Mouse (Mus musculus): ENCODE measurements around the gene Olfr855. TPM values are rescaled to one million over a fixed set of nuclear protein-coding genes. Genes with fewer than 3 reads are reported as not detected.

The Olfr855 gene
- not detected for total RNA-seq (2021)

DNA sequence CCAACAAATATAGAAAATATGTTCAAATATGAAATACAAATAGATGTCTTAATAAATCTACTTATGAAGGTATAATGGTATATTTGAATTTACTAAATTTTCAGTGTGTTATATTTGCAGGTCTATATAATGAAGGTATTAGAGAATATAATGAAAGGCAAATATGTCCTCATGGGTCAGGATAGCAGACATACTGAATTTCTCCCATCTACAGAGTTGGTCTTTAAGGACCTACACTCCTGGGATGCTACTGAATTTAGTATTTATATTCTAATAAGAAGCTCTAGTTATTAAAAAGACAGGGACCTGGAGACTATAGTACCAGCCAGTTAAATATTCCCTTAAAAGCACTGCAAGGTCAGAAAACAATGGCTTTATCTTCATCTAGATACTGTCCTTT is at the start of gene Olfr855:
Gene Olfr855 (plus strand): TSS at position 301 of the 400 bp plus-strand sequence.
- intact Hi-C loops (cut with DNase I), result no loop called here
- no peak for DNase-seq (ENCODE audit: low spot score in 2 of 2)

DNA sequence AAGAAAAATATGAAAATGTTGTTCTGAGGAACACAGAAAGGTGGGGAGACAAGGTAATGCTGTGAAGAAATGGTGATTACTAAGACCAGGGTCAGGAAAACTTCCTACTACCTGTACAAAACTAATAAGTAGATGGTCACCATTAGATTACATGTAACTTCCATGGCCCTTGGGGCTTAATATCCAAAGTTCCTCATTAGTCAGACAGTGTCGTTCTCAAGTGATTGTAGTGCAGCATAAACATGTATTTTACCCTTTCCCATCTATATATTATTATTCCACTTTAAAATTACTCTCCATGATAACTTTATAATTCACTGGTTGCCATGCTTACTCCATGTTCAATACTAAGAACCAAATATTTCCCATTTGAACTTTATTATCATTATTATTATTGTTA is 41.4 kb upstream of the Olfr855 start, which contains the start of gene Olfr853:
Gene Olfr853 (minus strand): TSS at position 101 of the 400 bp plus-strand sequence.
- no peak for DNase-seq (ENCODE audit: low spot score in 2 of 2)
- intact Hi-C loops (cut with DNase I), result no loop called here

DNA sequence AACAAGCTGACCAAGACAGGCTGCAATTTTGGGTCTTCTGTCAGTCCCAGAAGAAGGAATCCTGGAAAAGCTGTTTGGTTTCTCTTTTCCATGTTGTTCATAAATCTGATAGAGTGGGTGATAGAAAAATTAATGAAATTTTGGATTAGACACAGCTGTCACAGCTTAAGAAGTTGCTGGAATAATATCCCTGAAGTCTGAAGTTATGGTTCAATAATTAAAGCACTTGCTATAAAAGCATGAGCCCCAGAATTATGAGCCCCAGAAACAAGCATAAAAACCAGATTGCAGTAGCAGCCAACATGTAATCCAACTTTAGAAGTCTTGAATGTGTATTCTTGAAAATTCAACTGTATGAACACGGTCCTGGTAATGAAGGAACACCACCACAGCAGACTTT is 15.1 kb upstream of the Olfr855 start, which contains the start of gene Olfr854:
Gene Olfr854 (minus strand): TSS at position 101 of the 400 bp plus-strand sequence.
- no peak for DNase-seq (ENCODE audit: low spot score in 2 of 2)
- intact Hi-C loops (cut with DNase I), result no loop called here

DNA sequence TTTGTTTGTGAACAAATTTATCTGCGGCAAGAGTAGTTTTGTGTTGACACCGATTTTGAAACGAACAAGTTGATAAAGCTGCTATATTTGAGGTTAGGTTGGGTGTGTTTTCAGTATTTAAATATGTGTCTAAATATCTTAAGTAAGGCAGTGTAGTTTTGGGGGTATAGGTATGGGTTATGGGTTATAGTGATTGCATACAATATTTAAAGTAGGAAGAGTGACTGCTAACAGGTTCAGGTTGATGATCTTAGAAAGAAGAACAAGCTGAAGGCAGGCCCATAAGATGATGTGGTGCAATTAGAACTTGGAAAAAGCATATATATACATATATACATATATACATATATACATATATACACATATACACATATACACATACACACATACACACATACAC is 38.9 kb downstream of the Olfr855 start:
- intact Hi-C loops (cut with DNase I), result loop anchor here (10.0 kb wide), 1 partner anchor 1326 kb away; the partner anchor contains the start of gene Chordc1

DNA sequence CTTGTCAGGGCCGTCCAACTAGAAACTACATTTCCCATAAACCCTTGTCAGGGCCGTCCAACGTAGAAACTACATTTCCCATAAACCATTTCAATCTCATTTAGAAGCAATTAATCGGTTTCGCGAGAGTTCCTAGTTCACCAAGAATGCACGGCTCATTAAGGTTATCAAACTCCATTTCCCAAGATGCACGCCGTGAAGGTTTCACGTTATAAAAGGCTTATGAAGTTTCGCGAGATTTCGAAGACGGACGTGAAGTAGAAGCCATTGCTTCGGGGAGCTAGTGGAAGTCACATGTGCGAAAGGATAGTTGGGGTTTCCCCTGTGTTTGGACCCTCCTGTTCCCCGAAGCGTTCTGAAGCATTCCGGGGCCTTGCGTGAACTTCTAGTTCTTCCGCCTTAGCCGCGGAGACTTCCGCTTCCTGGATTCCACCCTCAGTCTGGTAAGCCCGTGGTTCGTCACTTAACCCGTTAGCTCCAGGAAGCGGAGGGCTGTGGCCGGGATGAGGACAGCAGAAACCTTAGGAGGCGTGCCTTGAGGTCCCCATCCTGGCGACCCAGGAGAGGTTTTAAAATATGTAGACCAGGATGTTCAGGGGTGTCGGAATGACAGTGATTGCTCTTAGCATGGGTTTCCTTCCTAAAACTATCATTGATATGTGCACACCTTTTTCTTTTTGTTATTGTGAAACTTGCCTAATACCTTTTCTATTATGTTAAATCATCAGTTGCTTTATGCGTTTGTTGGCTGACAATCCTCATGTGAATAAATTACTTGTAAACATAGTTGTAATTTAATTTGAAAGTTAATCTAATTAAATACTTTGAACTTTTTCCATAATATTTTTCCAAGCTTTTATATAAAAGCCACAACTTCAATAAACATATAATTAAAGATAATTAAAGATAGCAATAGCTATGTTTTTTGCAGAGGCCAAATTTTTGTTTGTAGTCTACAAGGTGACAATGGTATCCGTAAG is 39.7 kb downstream of the Olfr855 start, which contains the start of gene Zfp317:
Gene Zfp317 (plus strand): TSS at position 260 of the 980 bp plus-strand sequence.
- intact Hi-C loops (cut with DNase I), result loop anchor here (10.0 kb wide), 1 partner anchor 1327 kb away; the partner anchor contains the start of gene Chordc1
- peak; percentile 94 to 99 for DNase-seq (ENCODE audit: low spot score in 2 of 2)

More for the DNA sequence above, 38.9 kb downstream of the Olfr855 start:
- no peak for DNase-seq (ENCODE audit: low spot score in 2 of 2)

DNA sequence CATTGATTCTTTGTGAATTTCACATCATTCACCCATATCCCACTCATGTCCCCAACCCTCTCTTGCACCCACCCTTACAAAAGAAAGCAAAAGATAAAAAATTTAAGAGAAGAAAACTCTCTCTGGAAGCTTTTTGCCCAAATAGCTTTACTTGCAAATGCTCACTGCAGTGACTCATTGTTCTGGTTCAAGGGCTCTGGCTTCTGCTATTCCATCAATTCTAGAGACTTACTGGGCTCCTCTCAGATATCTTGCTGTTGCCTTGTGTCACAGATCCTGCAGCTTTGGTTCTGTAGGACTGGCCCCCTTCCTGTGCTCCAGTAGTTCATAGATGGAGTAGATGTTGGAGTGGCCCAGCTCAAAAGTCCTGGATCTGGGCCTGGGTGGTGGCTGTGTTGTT is 47.2 kb downstream of the Olfr855 start:
- intact Hi-C loops (cut with DNase I), result loop anchor here (10.0 kb wide), 1 partner anchor 1335 kb away; the partner anchor contains the start of gene Chordc1
- DNase-seq (ENCODE audit: low spot score in 2 of 2), result no peak

Other genes starting within 250 kb of the Olfr855 start
- gene Olfr845, start 246.2 kb upstream of the Olfr855 start, total RNA-seq (2021), result not detected
- not detected for gene Olfr846, start 218.6 kb upstream of the Olfr855 start, total RNA-seq (2021)
- gene Olfr847, start 203.9 kb upstream of the Olfr855 start, total RNA-seq (2021), result not detected
- not detected for gene Olfr849, start 142.4 kb upstream of the Olfr855 start, total RNA-seq (2021)
- not detected for gene Olfr850, start 104.4 kb upstream of the Olfr855 start, total RNA-seq (2021)
- not detected for gene Olfr851, start 89.3 kb upstream of the Olfr855 start, total RNA-seq (2021)
- gene Olfr853, start 41.5 kb upstream of the Olfr855 start, total RNA-seq (2021), result not detected
- gene Olfr854, start 15.2 kb upstream of the Olfr855 start, total RNA-seq (2021), result not detected
- 10 to 100 TPM; 19.8 to 22.3 TPM for gene Zfp317, start 39.5 kb downstream of the Olfr855 start, total RNA-seq (2021)
- gene Olfr857, start 126.8 kb downstream of the Olfr855 start, total RNA-seq (2021), result not detected
- not detected for gene Olfr58, start 197.7 kb downstream of the Olfr855 start, total RNA-seq (2021)
- gene Olfr859, start 222.3 kb downstream of the Olfr855 start, total RNA-seq (2021), result not detected